Mouse (Mus musculus) hindbrain, embryonic 16.5 days (tissue): Measurements from ENCODE around the gene I830077J02Rik. TPM values are rescaled to one million over a fixed set of nuclear protein-coding genes. Genes with fewer than 3 reads are reported as not detected.

ENCODE experiments used
- ATAC-seq: fragments of 200-750 bp; cut with Nextera tagmentation; 2 replicates; pipeline ENCODE4 v1.8.0; 2017; ENCODE audit warnings: moderate TSS enrichment, moderate library complexity
- H3K27ac ChIP-seq: fragments of 300-500 bp; sonication (generic); 2 replicates; pipeline ENCODE4 v1.5.1; 2014; ENCODE audit warnings: low read depth, mild to moderate bottlenecking, control low read depth, low read length, moderate library complexity
- H3K27me3 ChIP-seq: fragments of 300-500 bp; sonication (generic); replicated peaks from 2 replicates; pipeline ENCODE4 v1.6.1; 2014; ENCODE audit warnings: low read length; ENCODE audit not compliant: control insufficient read depth, insufficient read depth
- H3K36me3 ChIP-seq: fragments of 300-500 bp; sonication (generic); 2 replicates; pipeline ENCODE4 v1.6.1; 2014; ENCODE audit warnings: mild to moderate bottlenecking, low read length, moderate library complexity, mixed read lengths; ENCODE audit not compliant: control insufficient read depth, insufficient read depth
- H3K4me1 ChIP-seq: fragments of 300-500 bp; sonication (generic); 2 replicates; pipeline ENCODE4 v1.6.1; 2014; ENCODE audit warnings: low read depth, low read length; ENCODE audit not compliant: control insufficient read depth, insufficient read depth
- H3K4me2 ChIP-seq: fragments of 300-500 bp; sonication (generic); 2 replicates; pipeline ENCODE4 v1.6.1; 2014; ENCODE audit warnings: mild to moderate bottlenecking, low read length, control low read depth, moderate library complexity
- H3K4me3 ChIP-seq: fragments of 300-500 bp; sonication (generic); 2 replicates; pipeline ENCODE4 v1.5.1; 2014; ENCODE audit warnings: mild to moderate bottlenecking, low read length, control low read depth, moderate library complexity
- H3K9ac ChIP-seq: fragments of 300-500 bp; sonication (generic); 2 replicates; pipeline ENCODE4 v1.6.1; 2014; ENCODE audit warnings: low read depth, mild to moderate bottlenecking, control low read depth, low read length, moderate library complexity
- H3K9me3 ChIP-seq: fragments of 300-500 bp; sonication (generic); 2 replicates; pipeline ENCODE4 v1.6.1; 2014; ENCODE audit warnings: mild to moderate bottlenecking, low read length, moderate library complexity; ENCODE audit not compliant: control insufficient read depth
- WGBS: fragments of 180-500 bp; shearing (Covaris S2); extraction: QIAGEN DNeasy Blood & Tissue Kit; methylation state at CpG from one replicate; pipeline ENCODE4 v1.1.7; 2014; 5-methylcytosine and 5-hydroxymethylcytosine counted together
- polyA plus RNA-seq: library from polyadenylated mRNA; unstranded; fragments of >200 nt; fragmentation: Nextera tagmentation; extraction: Ambion mirVana; gene quantifications from 2 replicates; pipeline ENCODE4 v1.2.1, GENCODE M21; 2015

The I830077J02Rik gene
- polyA plus RNA-seq, 1 experiment from 2014 or later: 0.40 TPM

DNA sequence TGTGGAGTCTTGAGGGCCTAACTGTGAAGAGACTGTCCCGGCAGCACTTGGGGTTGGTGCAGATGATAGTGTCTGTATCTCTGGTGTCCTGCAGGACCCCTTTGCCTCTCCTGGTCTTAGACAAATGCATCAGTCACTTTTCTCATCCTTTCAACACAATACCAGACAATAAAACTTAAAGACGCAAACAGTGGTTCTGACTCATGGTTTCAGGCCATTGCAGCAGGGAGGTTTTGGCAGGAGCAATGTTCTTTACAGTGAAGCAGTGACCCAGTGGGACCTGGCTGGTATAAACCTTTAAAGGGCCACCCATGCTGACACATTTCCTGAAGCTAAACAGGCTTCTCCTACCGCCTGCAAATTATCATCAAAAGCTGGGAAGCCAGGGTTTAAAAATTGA lies 41.3 kb downstream of the I830077J02Rik start:
- H3K36me3 ChIP-seq: no peaks in the 10 kb centered on the region
- H3K27ac ChIP-seq: no peak overlapping the region
- ATAC-seq: no peak
- 92% methylated on average over 3 of the region's 3 CpGs for WGBS
- H3K9ac ChIP-seq: no peak overlapping the region
- H3K4me2 ChIP-seq: no peak overlapping the region
- H3K4me3 ChIP-seq: no peak overlapping the region
- no peaks in the 10 kb centered on the region for H3K27me3 ChIP-seq
- no peaks in the 10 kb centered on the region for H3K4me1 ChIP-seq
- H3K9me3 ChIP-seq: no peaks in the 10 kb centered on the region

DNA sequence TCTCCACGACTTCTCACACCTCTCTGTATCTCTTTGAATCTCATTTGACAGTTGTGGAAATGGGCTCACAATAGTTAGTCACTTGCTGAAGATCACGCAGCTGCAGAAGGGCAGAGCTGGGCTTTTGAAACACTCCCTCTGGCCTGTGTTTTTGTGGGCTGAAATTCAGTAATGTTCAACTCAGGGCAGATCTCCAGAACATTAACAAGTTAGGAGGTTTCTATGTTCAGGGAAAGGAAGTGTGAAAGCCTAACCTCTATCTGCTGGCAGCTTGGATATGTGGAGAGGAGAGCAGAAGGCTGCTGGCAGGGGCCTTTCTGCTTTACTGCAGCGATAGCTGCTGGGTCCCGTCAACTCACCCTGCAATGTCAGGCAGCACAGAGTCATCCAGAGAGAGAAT lies 42.2 kb downstream of the I830077J02Rik start:
- Histone ChIP-seq H3K9me3 (no peaks in the 10 kb centered on the region), H3K27ac (no peak overlapping the region)
- WGBS: 69% methylated on average over 4 of the region's 4 CpGs

DNA sequence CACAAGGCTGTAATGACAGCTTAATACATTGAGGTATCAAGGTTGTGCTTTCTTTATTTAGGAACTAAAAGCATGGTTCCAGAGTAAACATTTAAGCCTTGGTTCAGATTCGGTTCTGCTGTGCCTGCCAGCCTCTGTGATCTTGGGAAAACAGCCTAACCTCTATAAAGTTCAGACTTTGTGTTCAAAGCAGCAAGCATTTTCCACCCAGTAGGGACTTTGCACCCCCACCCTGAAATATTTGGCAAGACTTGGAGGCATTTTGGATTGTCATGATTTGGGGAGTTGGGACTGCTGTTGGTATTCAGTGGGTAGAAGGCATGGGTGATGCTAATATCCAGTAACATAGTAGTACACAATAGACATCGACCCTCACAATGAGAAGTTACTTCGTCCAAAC lies 43.5 kb downstream of the I830077J02Rik start:
- 75% methylated on average over 3 of the region's 3 CpGs for WGBS
- Histone ChIP-seq H3K27ac (no peak overlapping the region), H3K9ac (no peak overlapping the region), H3K4me1 (no peaks in the 10 kb centered on the region), H3K27me3 (no peaks in the 10 kb centered on the region), H3K9me3 (no peaks in the 10 kb centered on the region), H3K36me3 (no peaks in the 10 kb centered on the region), H3K4me3 (no peak overlapping the region), H3K4me2 (no peak overlapping the region)
- no peak for ATAC-seq

More for the DNA sequence above, 42.2 kb downstream of the I830077J02Rik start:
- H3K36me3 ChIP-seq: no peaks in the 10 kb centered on the region
- H3K4me3 ChIP-seq: no peak overlapping the region
- H3K27me3 ChIP-seq: no peaks in the 10 kb centered on the region
- no peak overlapping the region for H3K9ac ChIP-seq
- no peak for ATAC-seq
- H3K4me1 ChIP-seq: no peaks in the 10 kb centered on the region
- H3K4me2 ChIP-seq: no peak overlapping the region

DNA sequence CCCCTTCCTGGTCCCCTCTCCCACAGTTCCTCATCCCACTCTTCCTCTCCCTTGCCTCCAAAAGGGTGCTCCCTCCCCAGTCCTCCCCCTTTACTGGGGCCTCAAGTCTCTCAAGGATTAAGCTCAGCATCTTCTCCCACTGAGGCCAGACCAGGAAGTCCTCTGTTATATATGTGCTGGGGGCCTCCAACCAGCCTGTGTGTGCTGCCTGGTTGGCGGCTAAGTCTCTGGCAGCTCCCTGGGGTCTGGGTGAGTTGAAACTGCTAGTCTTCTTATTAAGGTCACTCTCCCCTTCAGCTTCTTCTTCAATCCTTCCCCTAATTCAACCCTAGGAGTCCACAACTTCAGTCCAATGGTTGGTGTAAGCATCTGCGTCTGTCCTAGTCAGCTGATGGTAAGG lies 49.4 kb downstream of the I830077J02Rik start:
- Histone ChIP-seq H3K9ac (no peak overlapping the region), H3K27ac (no peak overlapping the region), H3K9me3 (no peaks in the 10 kb centered on the region), H3K4me1 (no peaks in the 10 kb centered on the region), H3K36me3 (no peaks in the 10 kb centered on the region), H3K4me2 (no peak overlapping the region), H3K4me3 (no peak overlapping the region), H3K27me3 (no peaks in the 10 kb centered on the region)
- WGBS: 95% methylated on average over 2 of the region's 2 CpGs
- ATAC-seq: no peak

DNA sequence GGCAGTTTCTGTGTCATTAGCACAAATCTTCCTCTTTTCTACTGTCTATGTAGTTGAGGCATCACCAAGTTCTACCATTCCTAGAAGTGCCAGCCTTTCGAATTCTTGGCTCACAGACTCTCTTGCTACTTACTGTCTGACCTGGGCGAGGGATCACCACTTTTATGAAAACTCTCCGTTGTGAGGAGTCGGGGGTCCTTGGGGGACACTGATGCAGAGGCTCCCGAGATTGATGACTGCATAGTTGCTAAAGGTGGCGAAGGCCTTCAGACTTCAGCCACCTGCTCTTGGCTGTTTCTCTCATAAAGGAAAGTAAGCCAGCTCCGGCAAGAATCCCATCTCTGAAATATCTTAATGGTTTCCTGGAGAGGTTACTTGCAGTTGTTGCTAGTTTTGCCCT lies 50.4 kb downstream of the I830077J02Rik start:
- ATAC-seq: no peak
- Histone ChIP-seq H3K9ac (no peak overlapping the region), H3K27ac (no peak overlapping the region), H3K4me2 (no peak overlapping the region), H3K27me3 (no peaks in the 10 kb centered on the region), H3K9me3 (no peaks in the 10 kb centered on the region), H3K36me3 (no peaks in the 10 kb centered on the region), H3K4me3 (no peak overlapping the region), H3K4me1 (no peaks in the 10 kb centered on the region)
- 93% methylated on average over 7 of the region's 7 CpGs for WGBS

DNA sequence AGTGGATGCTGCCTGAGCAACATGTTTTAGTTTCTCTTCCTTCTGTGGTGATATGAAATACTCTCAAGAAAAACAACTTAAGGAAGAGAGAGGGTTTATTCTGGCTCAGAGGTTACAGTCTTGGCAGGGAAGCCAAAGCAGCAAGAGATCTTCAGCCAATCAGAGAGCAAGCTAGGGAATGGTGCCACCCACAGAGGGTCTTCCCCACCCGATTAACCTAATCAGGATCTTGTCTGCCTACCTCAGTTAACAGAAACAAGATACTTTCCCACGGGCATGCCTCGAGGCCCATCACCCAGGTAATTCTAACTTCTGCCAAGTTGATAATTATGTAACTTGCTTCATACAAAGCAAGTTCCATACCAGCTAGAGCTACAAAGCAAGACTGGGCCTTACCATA lies 52.0 kb downstream of the I830077J02Rik start:
- 73% methylated on average over 3 of the region's 3 CpGs for WGBS
- Histone ChIP-seq H3K4me2 (no peak overlapping the region), H3K9me3 (no peaks in the 10 kb centered on the region), H3K27ac (no peak overlapping the region), H3K4me3 (no peak overlapping the region), H3K9ac (no peak overlapping the region), H3K4me1 (no peaks in the 10 kb centered on the region), H3K27me3 (no peaks in the 10 kb centered on the region), H3K36me3 (no peaks in the 10 kb centered on the region)
- no peak for ATAC-seq

DNA sequence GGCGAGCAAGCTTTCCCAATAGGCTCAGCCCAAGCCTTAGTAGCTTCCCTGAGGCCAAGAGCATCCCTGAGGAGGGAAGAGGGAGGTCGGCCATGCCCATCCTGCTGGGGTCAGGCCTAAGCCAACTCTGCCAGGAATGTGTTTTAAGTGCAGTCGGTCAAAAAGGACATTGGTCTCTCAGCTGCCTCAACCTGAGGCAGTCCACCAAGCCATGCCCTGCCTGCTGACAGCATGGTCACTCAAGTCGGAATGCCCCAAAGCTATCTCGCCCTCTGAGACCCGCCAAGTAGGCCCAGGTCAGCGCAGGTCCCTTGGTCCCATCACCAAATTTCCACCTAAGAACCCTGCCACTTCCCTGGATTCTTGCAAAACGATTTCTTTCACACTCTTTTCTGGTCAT lies 53.7 kb downstream of the I830077J02Rik start:
- Histone ChIP-seq H3K27me3 (no peaks in the 10 kb centered on the region), H3K4me1 (no peaks in the 10 kb centered on the region), H3K9ac (no peak overlapping the region), H3K36me3 (no peaks in the 10 kb centered on the region), H3K9me3 (no peaks in the 10 kb centered on the region), H3K27ac (no peak overlapping the region), H3K4me3 (no peak overlapping the region), H3K4me2 (no peak overlapping the region)
- 90% methylated on average over 8 of the region's 8 CpGs for WGBS
- ATAC-seq: no peak

DNA sequence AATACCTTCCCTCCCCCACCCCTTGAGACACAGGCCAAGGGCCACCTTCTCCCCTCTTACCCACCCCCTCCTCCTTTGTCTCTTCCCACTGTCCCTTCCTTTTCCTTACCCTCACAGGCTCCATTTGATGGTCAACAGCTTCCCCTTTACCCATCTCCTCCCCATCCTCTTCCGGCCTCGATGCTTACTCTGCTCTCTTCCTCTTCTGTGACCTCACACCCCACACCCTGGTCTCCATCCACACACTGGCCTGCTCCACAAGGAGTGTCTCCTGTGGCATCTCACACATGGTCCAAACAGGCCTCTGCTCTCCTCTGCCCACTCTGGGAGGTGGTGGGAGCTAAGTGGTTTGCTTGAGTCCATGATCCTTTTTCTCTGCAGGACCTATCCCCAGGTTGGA lies 54.5 kb downstream of the I830077J02Rik start:
- H3K27me3 ChIP-seq: no peaks in the 10 kb centered on the region
- H3K9ac ChIP-seq: no peak overlapping the region
- no peaks in the 10 kb centered on the region for H3K36me3 ChIP-seq
- H3K4me2 ChIP-seq: no peak overlapping the region
- 90% methylated on average over 2 of the region's 2 CpGs for WGBS
- H3K9me3 ChIP-seq: no peaks in the 10 kb centered on the region
- no peaks in the 10 kb centered on the region for H3K4me1 ChIP-seq
- ATAC-seq: no peak
- no peak overlapping the region for H3K27ac ChIP-seq
- no peak overlapping the region for H3K4me3 ChIP-seq

DNA sequence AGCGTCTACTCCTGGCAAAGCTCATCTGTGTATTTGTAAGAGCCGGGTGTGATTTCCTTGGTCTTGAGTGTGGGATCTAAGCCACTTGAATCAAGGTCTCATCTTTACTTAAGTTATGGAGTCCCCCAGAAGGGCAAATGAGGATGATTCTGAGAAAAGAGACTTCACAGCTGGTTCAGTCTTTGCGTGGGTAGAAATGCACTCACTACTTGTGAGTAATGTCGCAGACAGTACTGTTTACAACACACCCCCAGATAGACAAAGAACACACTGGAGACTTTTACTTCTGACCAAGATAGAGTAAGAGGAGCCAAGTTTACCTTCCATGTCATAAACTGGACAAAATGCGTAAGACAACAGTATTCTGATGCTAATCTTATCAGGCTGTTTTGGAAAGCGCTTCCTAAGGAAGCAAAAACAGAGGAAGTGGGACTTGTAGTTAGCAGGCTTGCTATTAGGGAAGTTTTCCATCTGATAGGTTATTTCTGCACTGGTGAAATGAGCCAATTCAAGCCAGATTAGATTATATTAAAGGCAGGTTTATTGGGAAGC lies 55.1 kb downstream of the I830077J02Rik start:
- no peak for ATAC-seq
- no peaks in the 10 kb centered on the region; the same call in 1 of the 2 replicates for H3K4me1 ChIP-seq
- H3K9ac ChIP-seq: no peak overlapping the region
- no peak overlapping the region for H3K4me2 ChIP-seq
- no peaks in the 10 kb centered on the region for H3K27me3 ChIP-seq
- H3K27ac ChIP-seq: no peak overlapping the region
- H3K4me3 ChIP-seq: no peak overlapping the region
- no peaks in the 10 kb centered on the region for H3K36me3 ChIP-seq
- H3K9me3 ChIP-seq: no peaks in the 10 kb centered on the region
- WGBS: 86% methylated on average over 6 of the region's 6 CpGs

DNA sequence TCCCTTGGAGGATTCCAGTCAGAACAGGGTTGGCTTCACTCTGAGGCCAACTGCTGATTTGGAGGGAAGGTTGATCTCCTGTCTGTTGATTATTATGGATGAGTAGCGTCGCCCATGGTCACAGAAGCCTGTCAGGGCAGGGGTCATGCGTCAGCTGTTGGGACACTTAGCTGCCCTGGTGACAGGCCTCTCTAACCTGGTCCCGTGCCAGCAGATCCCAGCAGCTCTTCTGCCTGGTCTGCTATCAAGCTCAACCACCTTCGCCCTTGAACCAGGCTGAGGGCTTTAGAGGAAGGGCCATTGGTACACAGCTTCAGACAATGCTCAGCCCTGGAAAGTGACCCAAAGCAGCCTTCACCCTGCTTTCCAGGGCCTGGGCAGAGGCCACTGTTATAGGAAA lies 56.4 kb downstream of the I830077J02Rik start:
- no peak overlapping the region for H3K4me3 ChIP-seq
- H3K9ac ChIP-seq: no peak overlapping the region
- 60% methylated on average over 5 of the region's 5 CpGs for WGBS
- H3K4me1 ChIP-seq: no peaks in the 10 kb centered on the region; the same call in 1 of the 2 replicates
- 0 out of 2 replicates have a peak, but pooled peaks have one; percentile 24 for ATAC-seq
- no peaks in the 10 kb centered on the region for H3K27me3 ChIP-seq
- H3K36me3 ChIP-seq: no peaks in the 10 kb centered on the region
- no peak overlapping the region for H3K27ac ChIP-seq
- H3K4me2 ChIP-seq: no peak overlapping the region
- H3K9me3 ChIP-seq: no peaks in the 10 kb centered on the region
